Mouse (Mus musculus): Measurements from ENCODE around the gene Coa5. TPM values are rescaled to one million over a fixed set of nuclear protein-coding genes. Genes with fewer than 3 reads are reported as not detected.

Coa5 gene
- polyA plus RNA-seq, 1 experiment from 2014 or later = 71.8 TPM

DNA sequence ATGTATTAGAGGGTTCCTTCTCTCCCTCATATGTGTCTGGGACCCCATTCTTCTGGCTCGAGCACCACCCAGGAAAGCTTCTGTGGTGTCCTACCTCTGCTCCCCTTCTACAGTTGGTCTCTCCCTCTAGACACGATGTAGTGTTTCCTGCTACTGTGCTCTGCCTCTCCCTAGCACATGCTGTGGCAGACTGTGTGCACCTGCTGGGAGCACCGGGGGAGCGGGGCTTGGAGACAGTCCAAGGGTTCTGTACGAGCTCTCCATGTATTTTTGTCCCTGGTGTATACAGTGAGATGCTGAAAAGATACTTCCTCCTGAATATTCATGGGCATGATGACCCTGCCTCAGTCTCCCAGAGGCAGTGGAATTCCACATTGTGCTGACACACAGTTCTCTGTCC lies 36.7 kb downstream of the Coa5 start:
- 87% methylated on average over 5 of the region's 5 CpGs for WGBS
- no peak for ATAC-seq (replicated peaks; ENCODE audit: low FRiP score)

GRCm38 (mm10) chr1:37386448-37386971 lies 43.4 kb downstream of the Coa5 start:
- Histone ChIP-seq H3K9ac (ENCODE audit: low read depth, low read length) (no peak overlapping the region), H3K4me3 (ENCODE audit: low read depth, low read length) (no peak overlapping the region), H3K27me3 (replicated peaks; ENCODE audit: control insufficient read depth, insufficient read depth, low read length) (no peaks in the 10 kb centered on the region), H3K4me1 (replicated peaks; ENCODE audit: control insufficient read depth, insufficient read depth, low read length) (no peaks in the 10 kb centered on the region), H3K4me2 (no peak overlapping the region), H3K36me3 (ENCODE audit: control insufficient read depth, insufficient read depth, low read length) (no peaks in the 10 kb centered on the region), H3K27ac (ENCODE audit: low read depth, low read length) (no peak overlapping the region), H3K9me3 (ENCODE audit: control insufficient read depth, low read length) (no peaks in the 10 kb centered on the region)
- WGBS = 76% methylated on average over 7 of the region's 7 CpGs
- ATAC-seq (replicated peaks; ENCODE audit: low FRiP score) (no peak), DNase-seq (ENCODE audit: low spot score) (no peak)

More for the DNA sequence above, 36.7 kb downstream of the Coa5 start:
- no peaks in the 10 kb centered on the region for H3K36me3 ChIP-seq (ENCODE audit: control insufficient read depth, insufficient read depth, low read length)
- H3K27me3 ChIP-seq (replicated peaks; ENCODE audit: control insufficient read depth, insufficient read depth, low read length) = no peaks in the 10 kb centered on the region
- no peak overlapping the region for H3K27ac ChIP-seq (ENCODE audit: low read depth, low read length)
- H3K4me3 ChIP-seq (ENCODE audit: low read depth, low read length) = no peak overlapping the region
- H3K4me1 ChIP-seq (replicated peaks; ENCODE audit: control insufficient read depth, insufficient read depth, low read length) = no peaks in the 10 kb centered on the region
- no peak overlapping the region for H3K9ac ChIP-seq (ENCODE audit: low read depth, low read length)
- no peak for DNase-seq (ENCODE audit: low spot score)
- no peak overlapping the region for H3K4me2 ChIP-seq
- H3K9me3 ChIP-seq (ENCODE audit: control insufficient read depth, low read length) = no peaks in the 10 kb centered on the region

DNA sequence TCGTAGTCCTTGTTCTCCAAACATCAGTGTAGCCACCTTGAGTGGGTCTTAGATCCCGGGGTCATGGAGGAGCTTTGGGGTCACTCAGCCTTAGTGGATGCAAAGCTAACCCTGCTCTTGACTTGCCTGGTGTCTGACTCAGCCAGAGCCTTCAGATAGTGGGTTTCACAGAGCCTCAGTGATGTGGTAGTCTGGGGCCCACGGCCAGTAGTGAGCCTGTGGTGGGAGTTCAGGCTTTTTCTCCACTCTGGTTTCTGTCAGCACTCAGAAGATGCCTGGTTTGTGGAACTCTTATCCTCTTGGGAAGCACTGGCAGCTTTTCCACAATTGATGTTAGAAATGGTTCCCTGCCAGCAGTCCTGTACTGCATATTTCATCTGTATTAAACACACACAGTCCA lies 45.6 kb downstream of the Coa5 start:
- DNase-seq (ENCODE audit: low spot score) = no peak
- 70% methylated on average over 3 of the region's 3 CpGs for WGBS
- H3K4me1 ChIP-seq (replicated peaks; ENCODE audit: control insufficient read depth, insufficient read depth, low read length) = no peaks in the 10 kb centered on the region
- ATAC-seq (replicated peaks; ENCODE audit: low FRiP score) = no peak
- H3K36me3 ChIP-seq (ENCODE audit: control insufficient read depth, insufficient read depth, low read length) = no peaks in the 10 kb centered on the region
- H3K9ac ChIP-seq (ENCODE audit: low read depth, low read length) = no peak overlapping the region
- H3K4me2 ChIP-seq = no peak overlapping the region
- no peaks in the 10 kb centered on the region for H3K27me3 ChIP-seq (replicated peaks; ENCODE audit: control insufficient read depth, insufficient read depth, low read length)
- no peak overlapping the region for H3K27ac ChIP-seq (ENCODE audit: low read depth, low read length)
- H3K4me3 ChIP-seq (ENCODE audit: low read depth, low read length) = no peak overlapping the region
- H3K9me3 ChIP-seq (ENCODE audit: control insufficient read depth, low read length) = no peaks in the 10 kb centered on the region

DNA sequence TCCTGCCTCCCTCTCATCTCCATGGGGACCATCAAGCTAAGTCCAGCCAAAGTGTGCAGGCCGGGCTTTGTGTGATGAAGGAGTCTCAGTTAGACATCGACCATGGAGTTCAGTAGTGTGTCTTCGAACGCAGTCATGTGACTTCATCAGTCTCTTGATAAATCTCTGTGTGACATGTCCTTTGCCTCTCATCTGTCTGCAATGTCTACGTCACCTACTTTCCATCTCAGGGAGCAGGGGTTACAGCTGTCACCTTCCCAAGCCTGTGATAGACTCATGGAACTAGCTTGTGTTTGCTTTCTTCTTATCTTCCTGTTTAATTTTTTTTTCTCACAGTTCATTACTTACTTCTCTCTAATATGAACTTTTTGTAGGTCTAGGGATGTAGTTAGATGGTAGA lies 49.0 kb downstream of the Coa5 start:
- H3K9ac ChIP-seq (ENCODE audit: low read depth, low read length) = no peak overlapping the region
- no peaks in the 10 kb centered on the region for H3K9me3 ChIP-seq (ENCODE audit: control insufficient read depth, low read length)
- H3K4me2 ChIP-seq = no peak overlapping the region
- H3K4me3 ChIP-seq (ENCODE audit: low read depth, low read length) = no peak overlapping the region
- no peak overlapping the region for H3K27ac ChIP-seq (ENCODE audit: low read depth, low read length)
- no peak for DNase-seq (ENCODE audit: low spot score)
- H3K4me1 ChIP-seq (replicated peaks; ENCODE audit: control insufficient read depth, insufficient read depth, low read length) = no peaks in the 10 kb centered on the region
- ATAC-seq (replicated peaks; ENCODE audit: low FRiP score) = no peak
- 83% methylated on average over 5 of the region's 5 CpGs for WGBS
- H3K27me3 ChIP-seq (replicated peaks; ENCODE audit: control insufficient read depth, insufficient read depth, low read length) = no peaks in the 10 kb centered on the region
- H3K36me3 ChIP-seq (ENCODE audit: control insufficient read depth, insufficient read depth, low read length) = no peaks in the 10 kb centered on the region; the same call in 1 of the 2 replicates

DNA sequence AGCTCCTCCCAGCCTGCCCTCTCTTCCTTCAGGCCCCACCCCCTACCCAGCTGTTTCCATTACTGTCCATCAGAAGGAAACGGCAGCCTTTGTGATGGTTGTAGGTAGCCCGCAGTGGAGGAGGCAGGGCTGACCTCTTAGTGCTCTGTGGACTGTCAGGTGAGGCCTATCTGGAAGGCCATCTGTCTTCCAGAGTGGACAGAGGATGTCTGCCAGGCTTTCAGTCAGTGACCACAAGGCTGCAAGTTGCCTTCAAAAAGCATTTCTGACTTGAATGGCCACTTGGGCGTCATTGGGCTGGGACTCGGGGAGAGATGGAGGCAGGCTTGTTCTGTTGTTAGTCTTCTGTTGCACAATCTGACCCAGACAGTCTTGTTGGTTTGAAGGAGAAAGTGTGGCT lies 50.4 kb downstream of the Coa5 start:
- ATAC-seq (replicated peaks; ENCODE audit: low FRiP score) = no peak
- no peak overlapping the region for H3K9ac ChIP-seq (ENCODE audit: low read depth, low read length)
- H3K4me1 ChIP-seq (replicated peaks; ENCODE audit: control insufficient read depth, insufficient read depth, low read length) = no peaks in the 10 kb centered on the region
- H3K4me3 ChIP-seq (ENCODE audit: low read depth, low read length) = no peak overlapping the region
- H3K36me3 ChIP-seq (ENCODE audit: control insufficient read depth, insufficient read depth, low read length) = no peaks in the 10 kb centered on the region; the same call in 1 of the 2 replicates
- no peaks in the 10 kb centered on the region for H3K27me3 ChIP-seq (replicated peaks; ENCODE audit: control insufficient read depth, insufficient read depth, low read length)
- no peaks in the 10 kb centered on the region for H3K9me3 ChIP-seq (ENCODE audit: control insufficient read depth, low read length)
- 56% methylated on average over 4 of the region's 4 CpGs for WGBS
- H3K4me2 ChIP-seq = no peak overlapping the region
- no peak for DNase-seq (ENCODE audit: low spot score)
- no peak overlapping the region for H3K27ac ChIP-seq (ENCODE audit: low read depth, low read length)

- 90% methylated on average over 5 of the region's 5 CpGs for WGBS
- H3K9me3 ChIP-seq (ENCODE audit: control insufficient read depth, low read length) = no peaks in the 10 kb centered on the region
- no peaks in the 10 kb centered on the region; the same call in 1 of the 2 replicates for H3K36me3 ChIP-seq (ENCODE audit: control insufficient read depth, insufficient read depth, low read length)
- H3K9ac ChIP-seq (ENCODE audit: low read depth, low read length) = no peak overlapping the region
- H3K4me1 ChIP-seq (replicated peaks; ENCODE audit: control insufficient read depth, insufficient read depth, low read length) = no peaks in the 10 kb centered on the region
- DNase-seq (ENCODE audit: low spot score) (no peak), ATAC-seq (replicated peaks; ENCODE audit: low FRiP score) (no peak)
- H3K4me3 ChIP-seq (ENCODE audit: low read depth, low read length) = no peak overlapping the region
- H3K27me3 ChIP-seq (replicated peaks; ENCODE audit: control insufficient read depth, insufficient read depth, low read length) = no peaks in the 10 kb centered on the region
- H3K4me2 ChIP-seq = no peak overlapping the region
- no peak overlapping the region for H3K27ac ChIP-seq (ENCODE audit: low read depth, low read length)
These were observed 51.8 kb downstream of the Coa5 start for GRCm38 (mm10) chr1:37378095-37378494.

GRCm38 (mm10) chr1:37376751-37377150 lies 53.2 kb downstream of the Coa5 start:
- Histone ChIP-seq H3K27ac (ENCODE audit: low read depth, low read length) (no peak overlapping the region), H3K36me3 (ENCODE audit: control insufficient read depth, insufficient read depth, low read length) (no peaks in the 10 kb centered on the region; the same call in 1 of the 2 replicates), H3K4me1 (replicated peaks; ENCODE audit: control insufficient read depth, insufficient read depth, low read length) (no peaks in the 10 kb centered on the region), H3K27me3 (replicated peaks; ENCODE audit: control insufficient read depth, insufficient read depth, low read length) (no peaks in the 10 kb centered on the region), H3K4me2 (no peak overlapping the region), H3K9me3 (ENCODE audit: control insufficient read depth, low read length) (no peaks in the 10 kb centered on the region), H3K4me3 (ENCODE audit: low read depth, low read length) (no peak overlapping the region), H3K9ac (ENCODE audit: low read depth, low read length) (no peak overlapping the region)
- WGBS = 71% methylated on average over 2 of the region's 2 CpGs
- DNase-seq (ENCODE audit: low spot score) (no peak), ATAC-seq (replicated peaks; ENCODE audit: low FRiP score) (no peak)

GRCm38 (mm10) chr1:37376177-37376576 lies 53.7 kb downstream of the Coa5 start:
- H3K4me3 ChIP-seq (ENCODE audit: low read depth, low read length) = no peak overlapping the region
- H3K9ac ChIP-seq (ENCODE audit: low read depth, low read length) = no peak overlapping the region
- ATAC-seq (replicated peaks; ENCODE audit: low FRiP score) (no peak), DNase-seq (ENCODE audit: low spot score) (no peak)
- H3K36me3 ChIP-seq (ENCODE audit: control insufficient read depth, insufficient read depth, low read length) = no peaks in the 10 kb centered on the region; the same call in 1 of the 2 replicates
- WGBS = 88% methylated on average over 8 of the region's 8 CpGs
- no peak overlapping the region for H3K4me2 ChIP-seq
- no peaks in the 10 kb centered on the region for H3K27me3 ChIP-seq (replicated peaks; ENCODE audit: control insufficient read depth, insufficient read depth, low read length)
- H3K4me1 ChIP-seq (replicated peaks; ENCODE audit: control insufficient read depth, insufficient read depth, low read length) = no peaks in the 10 kb centered on the region
- H3K27ac ChIP-seq (ENCODE audit: low read depth, low read length) = no peak overlapping the region
- H3K9me3 ChIP-seq (ENCODE audit: control insufficient read depth, low read length) = no peaks in the 10 kb centered on the region

GRCm38 (mm10) chr1:37368768-37369385 lies 61.0 kb downstream of the Coa5 start:
- WGBS = 82% methylated on average over 7 of the region's 7 CpGs
- no peak overlapping the region for H3K27ac ChIP-seq (ENCODE audit: low read depth, low read length)
- no peak overlapping the region for H3K9ac ChIP-seq (ENCODE audit: low read depth, low read length)
- no peaks in the 10 kb centered on the region for H3K36me3 ChIP-seq (ENCODE audit: control insufficient read depth, insufficient read depth, low read length)
- no peak overlapping the region for H3K4me3 ChIP-seq (ENCODE audit: low read depth, low read length)
- H3K4me2 ChIP-seq = no peak overlapping the region
- no peaks in the 10 kb centered on the region for H3K4me1 ChIP-seq (replicated peaks; ENCODE audit: control insufficient read depth, insufficient read depth, low read length)
- H3K27me3 ChIP-seq (replicated peaks; ENCODE audit: control insufficient read depth, insufficient read depth, low read length) = no peaks in the 10 kb centered on the region
- ATAC-seq (replicated peaks; ENCODE audit: low FRiP score) (no peak), DNase-seq (ENCODE audit: low spot score) (no peak)
- H3K9me3 ChIP-seq (ENCODE audit: control insufficient read depth, low read length) = no peaks in the 10 kb centered on the region
